Mouse (Mus musculus) kidney, adult 9 months (tissue): ENCODE measurements around the gene Gpr137b.
"Not testable (repeated sequence)": the region's sequence is repeated elsewhere in the genome, so short reads cannot be mapped to it uniquely, and the experiment has no call there.

Experiments used
- DNase-seq: peaks from one replicate; pipeline ENCODE4 v3.0.0; 2022

Gene Gpr137b

DNA sequence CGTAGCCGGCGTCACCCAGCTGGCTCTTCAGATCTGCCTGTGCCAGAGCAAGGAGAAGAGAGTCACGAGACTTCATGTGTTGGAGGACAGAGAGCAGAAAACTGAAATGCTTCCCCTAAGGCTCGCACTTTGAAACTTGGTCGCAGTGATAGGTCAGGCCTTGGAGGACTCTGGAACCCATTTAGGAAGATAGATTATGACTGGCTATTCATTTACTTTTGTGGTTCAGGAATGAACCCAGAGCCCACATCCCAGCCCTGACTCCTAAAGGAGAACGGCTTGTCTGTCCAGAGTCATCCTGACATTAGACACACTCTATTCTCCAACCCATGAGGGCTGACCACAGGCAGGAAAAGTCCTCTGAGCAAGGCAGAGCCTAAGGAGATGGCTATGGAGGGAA, 30.3 kb downstream of the Gpr137b start:
- peak; percentile 87 for DNase-seq

DNA sequence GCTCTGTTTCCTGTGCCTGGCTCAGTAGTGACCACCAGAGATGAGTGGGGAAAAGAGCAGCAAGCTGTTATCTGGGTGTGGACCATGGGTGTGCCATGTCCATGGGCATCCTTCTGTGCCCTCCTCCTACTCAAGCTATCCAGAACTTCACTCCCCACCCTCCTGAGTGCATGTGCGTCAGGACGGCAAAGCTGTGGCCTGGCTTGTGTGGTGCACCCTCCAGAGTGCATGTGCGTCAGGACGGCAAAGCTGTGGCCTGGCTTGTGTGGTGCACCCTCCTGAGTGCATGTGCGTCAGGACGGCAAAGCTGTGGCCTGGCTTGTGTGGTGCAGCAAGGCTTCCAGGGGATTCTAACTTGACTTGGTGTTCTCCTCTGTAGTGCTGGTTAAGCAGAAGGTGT, 31.6 kb downstream of the Gpr137b start:
- DNase-seq: not testable (repeated sequence)

DNA sequence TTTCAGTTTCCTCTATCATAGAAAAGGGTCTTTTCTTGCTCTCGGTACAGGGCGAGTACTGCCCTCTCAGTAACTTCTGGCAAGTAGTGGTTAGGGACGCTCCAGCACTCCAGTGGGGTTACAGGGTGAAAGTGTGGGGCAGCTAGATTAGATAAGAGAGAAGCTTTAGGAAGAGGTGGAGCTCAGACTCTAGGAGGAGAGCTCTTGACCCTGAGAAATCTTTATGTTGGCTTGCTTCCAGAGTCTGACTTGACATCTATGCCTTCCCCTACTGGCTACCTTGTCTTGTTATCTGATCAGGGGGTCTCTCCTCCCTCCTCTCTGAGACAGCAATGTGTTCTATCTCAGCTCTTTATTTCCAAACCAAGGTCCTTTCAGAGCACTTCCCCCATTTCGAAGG, 33.8 kb downstream of the Gpr137b start:
- DNase-seq: not testable (repeated sequence)

DNA sequence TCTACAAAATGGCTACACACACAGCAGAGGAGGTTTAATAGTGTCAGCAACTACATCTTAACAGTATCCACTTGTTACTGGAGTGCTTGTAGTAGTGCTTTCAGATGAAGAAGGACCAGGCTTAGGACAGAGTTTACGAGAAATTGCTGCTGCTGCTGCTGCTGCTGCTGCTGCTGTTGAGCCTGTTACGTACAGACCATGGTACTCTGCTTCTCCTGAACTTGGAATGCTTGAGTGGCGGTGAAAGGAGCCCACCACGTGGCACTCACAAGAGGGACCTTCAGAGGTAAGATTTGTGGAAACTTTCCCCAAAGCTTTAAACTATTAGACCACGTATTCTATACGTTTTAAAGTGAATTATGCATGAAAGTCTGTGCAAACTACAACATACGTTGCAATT, 35.2 kb downstream of the Gpr137b start:
- DNase-seq: not testable (repeated sequence)

DNA sequence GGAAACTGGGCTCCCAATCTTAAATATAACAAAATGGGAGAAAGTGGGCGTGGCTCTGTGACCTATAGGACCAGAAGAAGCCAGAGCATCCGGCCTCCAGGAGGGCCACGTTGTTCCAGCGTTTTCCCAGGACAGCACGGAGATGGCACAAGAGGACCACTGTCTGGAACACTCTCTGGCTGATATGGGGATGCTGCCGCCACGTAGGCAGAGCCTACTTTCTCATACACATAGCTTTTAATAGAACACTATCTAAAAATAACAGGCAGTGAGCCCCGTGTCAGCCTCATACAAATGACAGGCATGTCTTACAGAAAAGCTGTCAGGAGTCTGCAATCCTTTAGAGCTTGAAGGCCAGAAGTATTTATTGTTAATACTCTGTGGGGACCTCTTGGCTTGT, 35.7 kb downstream of the Gpr137b start:
- not testable (repeated sequence) for DNase-seq

DNA sequence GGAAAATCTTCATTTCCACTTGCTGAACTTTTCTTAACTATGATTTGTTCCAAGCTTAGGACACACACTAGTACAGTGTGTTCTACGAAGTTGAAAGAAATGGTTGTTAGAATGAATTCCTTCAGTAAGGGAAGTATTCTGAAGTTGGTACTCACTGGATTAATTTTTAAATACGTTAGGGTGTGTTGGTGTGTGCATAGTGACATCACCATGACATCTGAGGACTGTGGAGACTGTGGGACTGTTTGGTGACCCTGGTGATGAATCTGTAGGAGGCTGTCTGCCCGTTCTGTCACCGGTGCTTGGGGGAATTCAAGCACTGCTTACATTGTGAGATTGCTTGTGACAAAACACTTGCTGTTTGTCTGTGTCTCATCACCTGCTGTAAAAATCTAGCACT, 41.7 kb downstream of the Gpr137b start:
- not testable (repeated sequence) for DNase-seq

DNA sequence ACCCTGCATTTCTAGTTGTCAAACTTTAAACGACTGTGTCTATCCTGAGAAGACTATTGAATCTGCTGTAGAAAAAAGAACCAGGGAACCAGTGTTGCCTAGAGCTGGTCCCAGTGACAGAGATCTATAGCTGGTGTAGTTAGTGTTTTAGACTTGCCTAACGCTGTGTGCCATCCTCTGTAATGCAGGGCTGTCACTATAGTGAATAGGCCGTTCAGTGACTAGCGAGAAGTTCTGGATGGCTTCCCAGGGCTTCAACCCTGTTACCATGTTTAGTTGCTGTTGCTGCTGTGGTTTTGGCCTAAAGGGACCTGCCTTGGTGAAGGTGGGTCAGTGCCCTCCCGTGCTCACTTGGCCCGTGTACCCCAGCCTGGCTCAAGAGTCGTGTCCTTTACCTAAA, 43.1 kb downstream of the Gpr137b start:
- DNase-seq: not testable (repeated sequence)

DNA sequence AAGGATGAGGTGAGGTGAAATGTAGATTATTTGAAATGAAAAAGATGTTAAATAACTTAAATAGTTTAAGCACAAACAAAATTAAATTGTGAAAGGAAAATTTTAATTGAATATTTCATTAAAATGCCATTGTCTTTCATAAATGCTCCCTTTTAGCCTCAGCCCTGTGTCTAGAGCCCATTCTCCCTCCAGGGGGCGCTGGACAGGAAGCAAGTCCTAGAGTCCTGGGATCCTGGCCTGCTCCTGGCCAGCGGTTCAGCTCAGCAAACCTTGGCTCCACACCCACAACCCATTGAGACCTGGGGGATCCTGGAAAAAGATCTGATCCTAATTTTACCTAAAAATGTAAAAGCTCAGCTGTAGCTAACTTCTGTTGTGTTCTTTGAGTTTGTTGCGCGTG, 44.5 kb downstream of the Gpr137b start:
- peak; percentile 88 for DNase-seq

DNA sequence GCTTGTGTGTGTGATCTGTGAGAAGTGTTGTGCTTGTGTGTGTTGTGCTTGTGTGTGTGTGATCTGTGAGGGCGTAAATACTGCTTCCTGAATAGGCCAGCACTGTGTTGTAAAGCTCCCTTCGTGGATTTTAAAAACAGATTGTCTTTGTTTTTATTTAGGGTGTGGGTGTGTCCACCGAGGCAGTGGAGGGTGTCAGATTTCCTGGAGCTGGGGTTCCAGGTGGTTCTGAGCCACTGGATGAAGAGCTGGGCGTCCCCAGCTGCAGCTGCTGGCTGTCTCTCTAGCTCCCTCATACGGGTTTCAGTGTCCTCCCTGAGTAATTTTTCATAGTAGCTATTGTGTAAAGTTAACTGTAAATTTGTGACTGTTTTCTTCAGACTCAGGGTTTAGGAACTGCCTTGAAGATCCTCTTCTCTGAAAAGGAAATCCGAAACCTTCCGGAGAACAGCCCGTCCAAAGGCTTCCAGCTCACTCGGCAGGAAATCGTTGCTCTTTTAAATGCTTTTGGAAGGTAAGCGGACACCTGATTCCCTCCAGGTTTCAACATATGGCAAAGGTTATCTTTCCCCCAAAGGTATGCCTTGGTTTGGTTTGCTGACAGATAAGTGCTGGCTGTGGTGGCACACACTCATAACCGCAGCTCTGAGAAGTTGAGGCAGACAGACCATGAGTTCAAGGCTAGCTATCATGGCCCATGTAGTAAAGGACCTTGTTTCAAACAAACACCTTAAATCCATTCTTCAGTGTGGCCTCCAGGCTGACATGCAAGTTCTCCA, 46.0 kb downstream of the Gpr137b start:
- not testable (repeated sequence) for DNase-seq

DNA sequence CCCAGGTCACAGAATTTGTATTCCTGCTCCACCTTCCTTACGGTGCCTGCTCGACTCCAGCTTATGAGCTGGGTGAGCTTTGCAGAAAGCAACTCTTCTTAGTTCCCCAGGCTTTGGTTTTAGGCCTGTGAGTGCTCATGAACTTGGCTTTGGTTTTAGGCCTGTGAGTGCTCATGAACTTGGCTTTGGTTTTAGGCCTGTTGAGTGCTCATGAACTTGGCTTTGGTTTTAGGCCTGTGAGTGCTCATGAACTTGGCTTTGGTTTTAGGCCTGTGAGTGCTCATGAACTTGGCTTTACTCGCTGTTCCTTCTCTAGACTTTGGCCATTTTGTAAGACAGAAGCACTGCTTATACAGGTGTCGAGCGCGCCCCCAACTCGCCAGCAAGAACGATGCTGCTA, 56.5 kb downstream of the Gpr137b start:
- not testable (repeated sequence) for DNase-seq

DNA sequence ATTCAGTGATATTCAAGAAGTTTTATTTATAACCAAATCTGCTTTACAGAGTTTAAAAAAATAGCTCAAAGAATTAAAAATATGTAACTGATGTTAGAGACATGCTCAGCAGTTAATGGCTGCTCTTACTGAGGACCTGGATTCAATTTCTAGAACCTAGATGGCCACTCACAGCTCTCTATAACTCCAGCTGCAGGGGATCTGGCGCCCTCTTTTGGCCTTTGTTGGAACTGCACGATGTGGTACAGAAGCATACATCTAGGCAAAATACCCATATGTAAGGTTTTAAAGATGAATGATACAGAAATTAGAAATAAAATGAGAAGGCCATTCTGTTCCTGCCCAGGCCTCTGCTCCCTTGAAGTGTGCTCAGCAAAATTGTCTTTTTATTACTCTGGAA, 64.9 kb downstream of the Gpr137b start:
- peak; percentile 70 for DNase-seq
